Mouse (Mus musculus) testis, adult 2 months (tissue): Measurements from ENCODE around the gene Tmem151a.

Experiments
- CTCF ChIP-seq: fragments of 200-500 bp; IDR thresholded peaks from 2 replicates; pipeline ENCODE4 v1.5.1; 2012; ENCODE audit warnings: low read depth, mild to moderate bottlenecking, inconsistent platforms, low read length, moderate library complexity; ENCODE audit not compliant: control insufficient read depth, insufficient read depth, insufficient replicate concordance
- POLR2A ChIP-seq: fragments of 200-500 bp; IDR thresholded peaks from 2 replicates; pipeline ENCODE4 v1.6.1; 2012; ENCODE audit warnings: low read depth, mild to moderate bottlenecking, inconsistent platforms, low read length, moderate library complexity; ENCODE audit not compliant: control insufficient read depth

DNA sequence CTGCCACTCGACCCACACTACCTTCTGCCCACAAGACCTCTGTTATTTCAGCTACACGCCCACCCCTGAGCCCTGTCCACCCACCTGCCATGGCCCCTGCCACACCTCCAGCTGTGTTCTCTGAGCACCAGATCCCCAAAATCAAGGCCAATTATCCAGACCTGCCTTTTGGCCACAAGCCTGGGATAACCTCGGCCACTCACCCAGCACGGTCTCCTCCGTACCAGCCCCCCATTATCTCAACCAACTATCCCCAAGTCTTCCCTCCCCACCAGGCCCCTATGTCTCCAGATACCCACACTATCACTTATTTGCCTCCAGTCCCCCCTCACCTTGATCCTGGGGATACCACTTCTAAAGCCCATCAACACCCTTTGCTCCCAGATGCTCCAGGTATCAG, 15.8 kb downstream of the Tmem151a start:
- TF ChIP-seq POLR2A = no peak
- no peak for TF ChIP-seq CTCF
